Mouse (Mus musculus): Measurements from ENCODE around the gene Slamf8. TPM values are rescaled to one million over a fixed set of nuclear protein-coding genes. Genes with fewer than 3 reads are reported as not detected.

Gene Slamf8
- polyA plus RNA-seq (2016; fragmentation: Nextera tagmentation; extraction: Ambion mirVana), result not detected in 2 replicates

DNA sequence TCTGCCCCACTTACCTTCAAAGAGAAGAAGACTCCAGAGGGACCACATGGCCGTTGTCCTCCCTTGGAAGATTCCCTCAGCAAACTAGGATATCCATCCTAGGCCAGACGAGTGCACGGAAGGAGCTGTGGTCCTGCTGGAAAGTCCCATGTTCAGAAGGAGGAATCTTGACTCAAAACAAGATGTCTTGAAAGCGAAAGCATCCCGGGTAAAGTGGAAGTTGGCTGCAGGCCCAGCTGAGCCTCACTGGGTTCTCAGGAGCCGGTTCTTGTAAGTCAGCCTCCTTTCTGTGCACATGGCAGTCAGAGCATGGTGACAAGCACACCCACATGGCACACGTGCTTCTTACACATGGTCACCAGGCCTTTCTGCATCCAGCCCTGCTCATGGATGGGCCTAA lies at the start of gene Slamf8:
Gene Slamf8, minus strand, starts transcription at position 184 of the 400 bp plus-strand sequence.
- Histone ChIP-seq H3K4me1 (peaks cover 16% of the 10 kb centered on the region), H3K9me3 (no peaks in the 10 kb centered on the region), H3K27me3 (replicated peaks; ENCODE audit: low read depth, poor library complexity, severe bottlenecking) (peaks cover 26% of the 10 kb centered on the region), H3K27ac (replicated peaks) (no peak within 1 kb of the TSS), H3K36me3 (replicated peaks) (no peaks in the 10 kb centered on the region), H3K4me3 (no peak within 1 kb of the TSS)
- WGBS, result 88% methylated on average over 7 of the region's 7 CpGs
- no peak for DNase-seq (ENCODE audit: low spot score)

GRCm38 (mm10) chr1:172638781-172639180 lies 48.4 kb upstream of the Slamf8 start:
- H3K27me3 ChIP-seq (replicated peaks; ENCODE audit: low read depth, poor library complexity, severe bottlenecking), result no peaks in the 10 kb centered on the region
- H3K4me3 ChIP-seq, result no peak overlapping the region
- no peaks in the 10 kb centered on the region for H3K36me3 ChIP-seq (replicated peaks)
- H3K27ac ChIP-seq (replicated peaks), result no peak overlapping the region
- DNase-seq (ENCODE audit: low spot score), result no peak
- no peaks in the 10 kb centered on the region for H3K4me1 ChIP-seq
- H3K9me3 ChIP-seq, result no peaks in the 10 kb centered on the region
- 64% methylated on average over 2 of the region's 2 CpGs for WGBS

DNA sequence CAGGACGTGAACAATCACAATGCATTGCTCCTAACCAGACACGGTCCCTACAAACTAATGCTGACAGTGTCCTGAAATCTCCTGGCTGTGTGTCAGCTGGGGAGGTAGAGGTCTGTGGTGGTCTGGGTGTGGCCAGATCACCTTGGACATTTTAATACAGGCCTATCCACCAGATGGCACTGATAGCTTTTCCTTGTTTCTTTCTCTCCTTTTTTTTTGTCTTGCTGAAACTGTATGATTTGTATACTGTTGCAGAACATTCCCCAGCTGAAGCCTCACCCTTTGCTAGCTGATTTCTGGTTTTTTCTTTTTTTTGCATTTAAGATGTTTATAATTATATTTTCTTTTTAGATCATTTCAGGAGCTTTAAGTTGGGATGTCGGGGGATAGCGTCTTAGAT lies 47.4 kb upstream of the Slamf8 start:
- H3K4me1 ChIP-seq, result no peaks in the 10 kb centered on the region
- no peak overlapping the region for H3K27ac ChIP-seq (replicated peaks)
- no peak overlapping the region for H3K4me3 ChIP-seq
- DNase-seq (ENCODE audit: low spot score), result no peak
- no peaks in the 10 kb centered on the region for H3K9me3 ChIP-seq
- WGBS, result 86% methylated on average over 4 of the region's 4 CpGs
- H3K27me3 ChIP-seq (replicated peaks; ENCODE audit: low read depth, poor library complexity, severe bottlenecking), result no peaks in the 10 kb centered on the region
- no peaks in the 10 kb centered on the region for H3K36me3 ChIP-seq (replicated peaks)

- no peak for DNase-seq (ENCODE audit: low spot score)
- 0 out of 2 replicates have a peak, but pooled peaks cover 9% of the 10 kb centered on the region for H3K4me1 ChIP-seq
- H3K9me3 ChIP-seq, result no peaks in the 10 kb centered on the region
- no peaks in the 10 kb centered on the region for H3K36me3 ChIP-seq (replicated peaks)
- H3K27ac ChIP-seq (replicated peaks), result no peak overlapping the region
- 92% methylated on average over 5 of the region's 5 CpGs for WGBS
- no peak overlapping the region for H3K4me3 ChIP-seq
- no peaks in the 10 kb centered on the region for H3K27me3 ChIP-seq (replicated peaks; ENCODE audit: low read depth, poor library complexity, severe bottlenecking)
Observed at GRCm38 (mm10) chr1:172636266-172636665, 45.9 kb upstream of the Slamf8 start.

GRCm38 (mm10) chr1:172635258-172635657 lies 44.9 kb upstream of the Slamf8 start:
- H3K36me3 ChIP-seq (replicated peaks), result no peaks in the 10 kb centered on the region
- no peak overlapping the region for H3K27ac ChIP-seq (replicated peaks)
- no peak overlapping the region for H3K4me3 ChIP-seq
- DNase-seq (ENCODE audit: low spot score), result no peak
- H3K9me3 ChIP-seq, result no peaks in the 10 kb centered on the region
- H3K4me1 ChIP-seq, result peaks cover 14% of the 10 kb centered on the region
- H3K27me3 ChIP-seq (replicated peaks; ENCODE audit: low read depth, poor library complexity, severe bottlenecking), result no peaks in the 10 kb centered on the region
- WGBS, result 60% methylated on average over 4 of the region's 4 CpGs

DNA sequence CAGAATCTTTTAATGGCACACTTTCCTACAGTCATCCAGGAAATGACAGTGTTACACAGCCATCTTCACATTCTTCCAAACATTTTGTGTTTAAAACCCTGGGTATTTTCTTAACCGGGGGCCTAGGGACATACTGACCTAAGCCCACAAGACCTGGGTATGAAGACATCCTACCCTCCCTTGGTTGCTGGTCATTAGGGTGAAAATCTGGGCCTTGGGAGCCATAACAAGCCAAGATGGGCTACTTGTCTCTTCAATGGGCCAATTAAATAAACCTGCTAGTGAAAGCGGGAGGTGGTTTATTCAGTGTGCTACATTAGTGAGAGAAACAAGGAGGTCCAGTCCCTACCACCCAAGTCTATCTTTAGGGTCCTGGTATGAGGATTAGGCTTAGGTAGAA lies 43.8 kb upstream of the Slamf8 start:
- Histone ChIP-seq H3K4me1 (peaks cover 25% of the 10 kb centered on the region), H3K36me3 (replicated peaks) (no peaks in the 10 kb centered on the region), H3K27ac (replicated peaks) (no peak overlapping the region), H3K27me3 (replicated peaks; ENCODE audit: low read depth, poor library complexity, severe bottlenecking) (no peaks in the 10 kb centered on the region), H3K4me3 (no peak overlapping the region), H3K9me3 (no peaks in the 10 kb centered on the region)
- no peak for DNase-seq (ENCODE audit: low spot score)
- WGBS, result 88% methylated on average over 2 of the region's 2 CpGs

DNA sequence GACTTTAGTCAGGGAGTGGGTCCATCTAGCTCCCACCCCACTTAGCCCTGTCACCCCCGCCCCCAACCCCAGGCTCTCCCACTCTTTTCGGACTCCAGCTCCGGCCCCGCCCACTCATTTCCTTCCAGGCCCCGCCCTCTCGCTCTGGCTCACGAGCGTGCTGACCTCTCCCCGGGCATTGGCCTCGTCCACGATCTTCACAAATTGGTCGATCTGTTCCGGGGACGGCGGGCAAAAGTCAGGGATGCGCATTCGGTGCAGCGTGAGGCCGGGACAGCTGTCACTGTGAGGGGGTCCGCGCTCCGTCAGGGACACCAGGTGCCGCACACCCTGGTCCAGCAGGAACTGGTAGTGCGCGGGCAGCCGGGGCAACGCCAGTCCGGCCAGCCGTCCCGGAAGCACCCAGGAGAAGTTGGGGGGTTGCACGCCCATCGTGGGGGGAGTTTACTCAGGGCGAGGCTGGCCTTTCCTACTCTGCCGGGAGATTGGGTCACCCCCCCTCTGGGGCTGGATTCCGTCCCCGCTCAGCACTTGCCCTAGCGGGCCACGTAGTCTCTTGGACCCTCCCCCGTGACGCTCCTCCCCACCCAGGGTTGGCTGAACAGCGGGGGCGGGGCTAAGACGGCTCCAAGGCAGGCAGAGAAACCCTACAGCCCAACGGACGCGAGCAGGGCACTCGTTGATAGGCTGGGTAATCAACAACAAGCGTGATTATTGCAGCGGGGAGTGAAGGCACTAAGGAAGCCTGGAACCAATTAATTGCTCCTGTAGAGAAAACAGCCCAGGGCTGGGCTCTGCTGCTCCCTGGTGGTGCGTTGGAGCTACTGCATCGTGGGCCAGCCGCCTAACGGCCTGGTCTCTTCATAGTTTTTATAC lies 42.3 kb upstream of the Slamf8 start, which contains the start of gene Dusp23:
Gene Dusp23, minus strand, starts transcription at position 512 of the 876 bp plus-strand sequence.
- Histone ChIP-seq H3K9me3 (no peaks in the 10 kb centered on the region), H3K4me3 (peak within 1 kb of the TSS; percentile 78), H3K27me3 (replicated peaks; ENCODE audit: low read depth, poor library complexity, severe bottlenecking) (no peaks in the 10 kb centered on the region), H3K4me1 (peaks cover 28% of the 10 kb centered on the region), H3K36me3 (replicated peaks) (no peaks in the 10 kb centered on the region), H3K27ac (replicated peaks) (peak within 1 kb of the TSS; percentile 90)
- under 1% methylated on average over 53 of the region's 53 CpGs for WGBS
- DNase-seq (ENCODE audit: low spot score), result peak; percentile 98

DNA sequence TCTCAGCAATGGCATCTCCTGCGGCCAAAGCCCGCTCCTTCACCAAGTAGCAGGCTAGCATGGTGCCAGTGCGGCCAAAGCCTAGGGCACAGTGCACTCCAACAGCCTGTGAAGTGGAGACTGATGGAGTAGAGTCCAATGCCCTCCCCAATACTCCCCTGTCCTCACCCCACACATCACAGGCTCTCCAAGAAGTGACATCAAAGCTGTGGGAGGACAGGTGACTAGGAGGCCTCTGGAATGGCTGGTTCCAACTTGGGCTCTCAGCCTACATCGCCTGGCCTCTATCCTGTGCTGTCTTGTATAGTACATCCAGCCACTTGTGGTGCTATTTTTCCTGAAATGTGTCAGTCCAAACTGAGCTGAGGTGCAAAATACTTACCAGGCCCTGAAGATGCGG lies 41.4 kb upstream of the Slamf8 start:
- Histone ChIP-seq H3K9me3 (no peaks in the 10 kb centered on the region), H3K36me3 (replicated peaks) (no peaks in the 10 kb centered on the region), H3K27me3 (replicated peaks; ENCODE audit: low read depth, poor library complexity, severe bottlenecking) (no peaks in the 10 kb centered on the region), H3K4me3 (no peak overlapping the region), H3K4me1 (peaks cover 28% of the 10 kb centered on the region), H3K27ac (replicated peaks) (no peak overlapping the region)
- 89% methylated on average over 5 of the region's 5 CpGs for WGBS
- peak; percentile 14 for DNase-seq (ENCODE audit: low spot score)

GRCm38 (mm10) chr1:172629831-172630230 lies 39.5 kb upstream of the Slamf8 start:
- H3K4me3 ChIP-seq, result 0 out of 2 replicates have a peak overlapping the region, but pooled peaks have one; percentile 2
- 38% methylated on average over 7 of the region's 7 CpGs for WGBS
- no peaks in the 10 kb centered on the region for H3K27me3 ChIP-seq (replicated peaks; ENCODE audit: low read depth, poor library complexity, severe bottlenecking)
- H3K36me3 ChIP-seq (replicated peaks), result no peaks in the 10 kb centered on the region
- no peaks in the 10 kb centered on the region for H3K9me3 ChIP-seq
- DNase-seq (ENCODE audit: low spot score), result peak; percentile 72
- H3K27ac ChIP-seq (replicated peaks), result peak overlapping the region; percentile 78
- H3K4me1 ChIP-seq, result peaks cover 28% of the 10 kb centered on the region

GRCm38 (mm10) chr1:172626306-172626705 lies 35.9 kb upstream of the Slamf8 start:
- DNase-seq (ENCODE audit: low spot score), result no peak
- Histone ChIP-seq H3K36me3 (replicated peaks) (no peaks in the 10 kb centered on the region), H3K4me3 (no peak overlapping the region), H3K9me3 (no peaks in the 10 kb centered on the region), H3K4me1 (peaks cover 19% of the 10 kb centered on the region), H3K27ac (replicated peaks) (no peak overlapping the region), H3K27me3 (replicated peaks; ENCODE audit: low read depth, poor library complexity, severe bottlenecking) (peaks cover 10% of the 10 kb centered on the region; the same call in 1 of the 2 replicates)
- 91% methylated on average over 3 of the region's 3 CpGs for WGBS

GRCm38 (mm10) chr1:172624081-172624480 lies 33.7 kb upstream of the Slamf8 start:
- H3K4me1 ChIP-seq, result peaks cover 2% of the 10 kb centered on the region
- no peak for DNase-seq (ENCODE audit: low spot score)
- no peak overlapping the region for H3K4me3 ChIP-seq
- H3K27me3 ChIP-seq (replicated peaks; ENCODE audit: low read depth, poor library complexity, severe bottlenecking), result peaks cover 18% of the 10 kb centered on the region
- H3K9me3 ChIP-seq, result no peaks in the 10 kb centered on the region
- H3K27ac ChIP-seq (replicated peaks), result no peak overlapping the region
- no peaks in the 10 kb centered on the region for H3K36me3 ChIP-seq (replicated peaks)
- 80% methylated on average over 3 of the region's 3 CpGs for WGBS

DNA sequence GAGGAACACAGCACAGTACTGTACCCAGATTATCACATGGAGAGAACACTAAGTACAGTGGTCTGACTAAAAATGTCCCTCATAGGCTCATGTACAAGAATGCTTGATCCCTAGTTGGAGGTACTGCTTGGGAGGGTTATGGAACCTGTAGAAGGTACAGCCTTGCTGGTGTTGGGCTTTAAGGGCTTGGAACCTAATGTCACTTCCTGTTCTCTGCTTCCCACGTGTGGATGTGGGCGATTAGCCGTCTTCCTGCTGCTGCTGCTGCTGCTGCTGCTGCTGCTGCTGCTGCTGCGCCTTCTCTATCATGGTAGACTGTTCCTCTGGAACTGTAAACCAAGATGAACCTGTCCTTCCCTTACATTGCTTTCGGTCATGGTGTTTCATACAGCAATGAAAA lies 33.2 kb upstream of the Slamf8 start:
- no peak overlapping the region for H3K27ac ChIP-seq (replicated peaks)
- H3K27me3 ChIP-seq (replicated peaks; ENCODE audit: low read depth, poor library complexity, severe bottlenecking), result peaks cover 18% of the 10 kb centered on the region
- no peaks in the 10 kb centered on the region for H3K4me1 ChIP-seq
- H3K4me3 ChIP-seq, result no peak overlapping the region
- no peak for DNase-seq (ENCODE audit: low spot score)
- no peaks in the 10 kb centered on the region for H3K9me3 ChIP-seq
- WGBS, result 70% methylated on average over 5 of the region's 5 CpGs
- H3K36me3 ChIP-seq (replicated peaks), result no peaks in the 10 kb centered on the region

DNA sequence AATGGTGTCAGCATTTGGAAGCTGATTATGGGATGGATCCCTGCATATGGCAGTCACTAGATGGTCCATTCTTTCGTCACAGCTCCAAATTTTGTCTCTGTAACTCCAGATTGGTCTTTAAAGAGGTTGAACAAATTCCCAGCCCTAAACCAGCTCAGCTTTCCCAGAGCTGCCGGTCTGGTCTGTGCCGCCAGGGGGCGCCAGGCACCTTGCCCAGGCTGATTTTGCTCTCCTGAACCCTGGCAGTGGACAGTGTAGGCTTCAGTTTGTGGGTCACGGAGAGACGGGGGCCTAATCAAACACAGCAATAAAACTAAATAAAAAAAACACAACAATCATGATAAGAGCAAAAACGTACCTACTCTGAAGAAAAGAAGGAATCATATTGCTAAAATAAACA lies 28.9 kb upstream of the Slamf8 start:
- Histone ChIP-seq H3K36me3 (replicated peaks) (no peaks in the 10 kb centered on the region), H3K27ac (replicated peaks) (no peak overlapping the region), H3K4me3 (no peak overlapping the region), H3K9me3 (no peaks in the 10 kb centered on the region), H3K27me3 (replicated peaks; ENCODE audit: low read depth, poor library complexity, severe bottlenecking) (peaks cover 27% of the 10 kb centered on the region), H3K4me1 (peaks cover 22% of the 10 kb centered on the region)
- DNase-seq (ENCODE audit: low spot score), result peak; percentile 82
- WGBS, result 12% methylated on average over 7 of the region's 7 CpGs
